Mouse (Mus musculus) lung, postnatal 0 days (tissue): ENCODE results near the gene Vmn1r197.

Experiments used
- CTCF ChIP-seq: IDR thresholded peaks from 2 replicates; pipeline ENCODE4 v1.5.1; 2016; ENCODE audit warnings: antibody characterized with exemption, mild to moderate bottlenecking
- EP300 ChIP-seq: IDR thresholded peaks from 2 replicates; pipeline ENCODE4 v1.6.1; 2016; ENCODE audit warnings: antibody characterized with exemption, mild to moderate bottlenecking, control low read depth

- TF ChIP-seq CTCF (no peak), EP300 (no peak)
These were observed 34.8 kb upstream of the Vmn1r197 start, which contains the start of gene Vmn1r196 for GRCm38 (mm10) chr13:22289620-22290019.
